Mouse (Mus musculus) liver, embryonic 11.5 days (tissue): Measurements from ENCODE around the gene Lrp8. TPM values are rescaled to one million over a fixed set of nuclear protein-coding genes. Genes with fewer than 3 reads are reported as not detected.
A peak's percentile ranks its signal among the peaks of the same experiment; 100 is the strongest.

Experiments
- ATAC-seq: fragments of 200-750 bp; cut with Nextera tagmentation; replicated peaks from 2 replicates; pipeline ENCODE4 v1.8.0; 2017; ENCODE audit warnings: moderate number of reproducible peaks, mild to moderate bottlenecking, moderate TSS enrichment, moderate library complexity; ENCODE audit not compliant: low FRiP score
- DNase-seq: peaks from one replicate; pipeline ENCODE4 v3.0.0-alpha.2; 2017; ENCODE audit warnings: low spot score
- H3K27ac ChIP-seq: fragments of 300-500 bp; sonication (generic); 2 replicates; pipeline ENCODE4 v1.5.1; 2014; ENCODE audit warnings: mild to moderate bottlenecking, low read depth, low read length, control low read depth
- H3K27me3 ChIP-seq: fragments of 300-500 bp; sonication (generic); replicated peaks from 2 replicates; pipeline ENCODE4 v1.6.1; 2014; ENCODE audit warnings: low read length, mixed read lengths; ENCODE audit not compliant: control insufficient read depth, insufficient read depth
- H3K36me3 ChIP-seq: fragments of 300-500 bp; sonication (generic); 2 replicates; pipeline ENCODE4 v1.6.1; 2014; ENCODE audit warnings: mild to moderate bottlenecking, low read length, moderate library complexity, mixed read lengths; ENCODE audit not compliant: control insufficient read depth, insufficient read depth
- H3K4me1 ChIP-seq: fragments of 300-500 bp; sonication (generic); replicated peaks from 2 replicates; pipeline ENCODE4 v1.6.1; 2014; ENCODE audit warnings: low read length, mixed read lengths; ENCODE audit not compliant: control insufficient read depth, insufficient read depth
- H3K4me2 ChIP-seq: fragments of 300-500 bp; sonication (generic); 2 replicates; pipeline ENCODE4 v1.6.1; 2014; ENCODE audit warnings: mild to moderate bottlenecking, control low read depth, moderate library complexity
- H3K4me3 ChIP-seq: fragments of 300-500 bp; sonication (generic); 2 replicates; pipeline ENCODE4 v1.5.1; 2014; ENCODE audit warnings: low read depth, low read length, control low read depth
- H3K9ac ChIP-seq: fragments of 300-500 bp; sonication (generic); 2 replicates; pipeline ENCODE4 v1.6.1; 2014; ENCODE audit warnings: low read depth, low read length, control low read depth
- H3K9me3 ChIP-seq: fragments of 300-500 bp; sonication (generic); 2 replicates; pipeline ENCODE4 v1.6.1; 2016; ENCODE audit warnings: low read length, inconsistent platforms, mixed read lengths; ENCODE audit not compliant: control insufficient read depth
- WGBS: fragments of 180-500 bp; shearing (Covaris S2); extraction: QIAGEN DNeasy Blood & Tissue Kit; methylation state at CpG from one replicate; pipeline ENCODE4 v1.1.7; 2014; 5-methylcytosine and 5-hydroxymethylcytosine counted together
- polyA plus RNA-seq: library from polyadenylated mRNA; unstranded; fragments of >200 nt; fragmentation: Nextera tagmentation; extraction: Ambion mirVana; gene quantifications from 2 replicates; pipeline ENCODE4 v1.2.1, GENCODE M21; 2014

Gene Lrp8
- polyA plus RNA-seq, 1 experiment from 2014 or later: 5.3 TPM

DNA sequence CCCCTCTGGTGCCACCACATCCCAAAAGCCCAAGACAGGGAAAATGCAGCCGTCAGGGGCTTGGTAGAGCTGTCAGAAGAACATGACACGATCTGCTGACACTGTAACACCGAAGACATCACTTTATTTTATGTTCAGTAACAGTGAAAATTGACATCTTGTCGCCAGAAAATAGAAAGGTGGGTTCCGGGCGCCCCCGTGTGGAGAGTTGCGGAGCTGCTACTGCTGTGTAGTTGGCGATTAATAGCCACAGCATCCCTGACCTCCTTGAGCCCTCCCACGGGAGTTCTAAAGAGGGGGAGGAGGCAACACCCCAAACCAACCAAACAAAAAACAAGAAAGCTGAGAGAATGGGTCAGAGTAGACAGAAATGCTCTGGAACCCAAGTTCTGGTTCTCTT lies 42.9 kb downstream of the Lrp8 start:
- ATAC-seq (no peak), DNase-seq (peak; percentile 84)
- Histone ChIP-seq H3K27ac (no peak overlapping the region), H3K27me3 (peaks cover 16% of the 10 kb centered on the region), H3K36me3 (no peaks in the 10 kb centered on the region), H3K9me3 (no peaks in the 10 kb centered on the region), H3K4me2 (no peak overlapping the region), H3K4me3 (no peak overlapping the region), H3K4me1 (no peaks in the 10 kb centered on the region), H3K9ac (no peak overlapping the region)
- 3% methylated on average over 10 of the region's 10 CpGs for WGBS

DNA sequence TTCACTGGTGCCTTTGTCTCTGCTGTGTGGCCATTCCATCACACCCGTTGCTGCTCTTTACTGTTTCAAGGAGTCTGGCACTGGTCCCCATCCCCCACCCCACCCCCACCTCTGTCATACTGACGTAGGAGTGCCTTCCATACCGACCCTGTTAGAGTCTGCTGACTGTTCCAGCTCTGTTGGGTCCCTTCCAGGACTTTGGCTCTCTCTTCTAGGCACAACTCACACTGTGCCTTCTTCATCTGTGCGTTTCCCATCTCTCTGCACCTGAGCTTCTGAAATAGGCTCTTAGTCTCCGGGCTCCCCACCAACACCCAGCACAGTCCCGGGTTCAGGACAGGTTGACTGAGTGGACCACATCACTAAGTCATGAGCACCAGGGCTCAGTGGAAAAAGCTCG lies 44.7 kb downstream of the Lrp8 start:
- Histone ChIP-seq H3K4me2 (no peak overlapping the region), H3K9me3 (no peaks in the 10 kb centered on the region), H3K36me3 (no peaks in the 10 kb centered on the region; the same call in 1 of the 2 replicates), H3K4me1 (no peaks in the 10 kb centered on the region), H3K27me3 (peaks cover 16% of the 10 kb centered on the region), H3K9ac (no peak overlapping the region), H3K4me3 (no peak overlapping the region), H3K27ac (no peak overlapping the region)
- ATAC-seq: no peak
- 67% methylated on average over 7 of the region's 7 CpGs for WGBS
- no peak for DNase-seq

DNA sequence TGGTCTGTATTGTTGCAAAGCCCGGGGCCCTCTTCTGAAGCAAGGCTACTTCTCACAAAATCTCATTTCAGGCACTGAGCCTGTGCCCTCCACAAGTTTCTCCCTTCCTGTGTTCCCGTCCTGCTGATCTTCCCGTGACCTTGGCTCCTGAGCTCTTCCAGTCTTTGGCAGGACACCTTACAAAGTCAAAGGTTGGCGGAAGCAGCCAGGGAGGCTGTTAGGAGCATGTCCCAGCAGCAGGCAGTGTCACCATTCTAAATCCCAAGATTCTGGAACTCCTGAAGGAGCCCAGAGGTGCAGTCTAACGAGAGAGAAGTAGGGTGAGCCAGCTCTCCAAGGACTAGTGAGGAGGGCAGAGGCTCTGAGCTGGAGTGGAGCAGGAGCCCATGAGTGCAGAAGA lies 46.5 kb downstream of the Lrp8 start:
- no peak overlapping the region for H3K4me2 ChIP-seq
- H3K36me3 ChIP-seq: no peaks in the 10 kb centered on the region; the same call in 1 of the 2 replicates
- H3K9ac ChIP-seq: no peak overlapping the region
- no peaks in the 10 kb centered on the region for H3K4me1 ChIP-seq
- ATAC-seq (no peak), DNase-seq (no peak)
- no peak overlapping the region for H3K4me3 ChIP-seq
- WGBS: 83% methylated on average over 5 of the region's 5 CpGs
- H3K27ac ChIP-seq: no peak overlapping the region
- H3K9me3 ChIP-seq: no peaks in the 10 kb centered on the region
- H3K27me3 ChIP-seq: peaks cover 16% of the 10 kb centered on the region

DNA sequence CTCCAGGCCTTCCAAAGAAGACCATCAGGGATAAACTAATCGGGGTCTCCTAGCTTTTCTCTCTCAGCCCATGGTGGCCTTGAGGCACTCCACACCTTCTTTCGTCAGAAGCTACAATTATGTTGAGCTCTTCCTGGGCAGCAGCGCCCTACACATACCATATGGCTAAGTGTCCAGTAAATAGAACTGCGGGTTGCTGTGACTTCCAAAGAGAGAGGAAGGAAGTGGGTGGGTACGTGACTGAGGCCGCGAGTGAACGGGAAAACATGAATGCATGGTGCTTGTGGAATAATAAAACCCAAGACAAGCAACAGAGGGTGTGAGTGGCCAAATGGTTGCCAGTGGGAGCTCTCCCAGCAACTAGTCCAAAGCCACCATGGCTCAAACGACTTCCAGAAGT lies 47.6 kb downstream of the Lrp8 start:
- Histone ChIP-seq H3K27me3 (peaks cover 16% of the 10 kb centered on the region), H3K27ac (no peak overlapping the region), H3K4me2 (no peak overlapping the region), H3K36me3 (no peaks in the 10 kb centered on the region; the same call in 1 of the 2 replicates), H3K9ac (no peak overlapping the region), H3K9me3 (no peaks in the 10 kb centered on the region), H3K4me3 (no peak overlapping the region), H3K4me1 (no peaks in the 10 kb centered on the region; the same call in 1 of the 2 replicates)
- WGBS: 70% methylated on average over 9 of the region's 9 CpGs
- ATAC-seq (no peak), DNase-seq (no peak)

DNA sequence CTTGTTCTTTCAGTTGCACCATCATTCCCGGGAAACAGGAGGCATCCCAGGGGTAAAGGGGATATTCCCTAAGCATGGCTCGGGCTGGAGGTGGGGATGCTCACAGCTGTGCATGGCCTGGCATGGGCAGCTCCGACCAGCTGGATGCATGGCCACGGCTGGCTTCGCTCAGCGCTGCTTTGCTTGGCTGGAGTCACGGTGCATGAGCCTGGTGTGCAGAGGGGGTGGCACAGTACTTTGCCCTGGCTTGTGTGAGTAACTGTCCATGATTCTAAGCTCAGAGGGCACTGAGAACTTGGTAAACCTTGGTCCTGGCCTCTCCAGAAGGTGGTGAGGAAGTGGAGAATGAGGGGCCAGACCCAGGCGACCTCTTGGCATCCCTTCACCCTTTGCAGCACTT lies 48.0 kb downstream of the Lrp8 start:
- peaks cover 16% of the 10 kb centered on the region for H3K27me3 ChIP-seq
- H3K27ac ChIP-seq: no peak overlapping the region
- DNase-seq (no peak), ATAC-seq (no peak)
- WGBS: 86% methylated on average over 8 of the region's 8 CpGs
- H3K4me3 ChIP-seq: no peak overlapping the region
- H3K36me3 ChIP-seq: no peaks in the 10 kb centered on the region; the same call in 1 of the 2 replicates
- H3K9ac ChIP-seq: no peak overlapping the region
- no peaks in the 10 kb centered on the region; the same call in 1 of the 2 replicates for H3K4me1 ChIP-seq
- H3K9me3 ChIP-seq: no peaks in the 10 kb centered on the region
- no peak overlapping the region for H3K4me2 ChIP-seq

DNA sequence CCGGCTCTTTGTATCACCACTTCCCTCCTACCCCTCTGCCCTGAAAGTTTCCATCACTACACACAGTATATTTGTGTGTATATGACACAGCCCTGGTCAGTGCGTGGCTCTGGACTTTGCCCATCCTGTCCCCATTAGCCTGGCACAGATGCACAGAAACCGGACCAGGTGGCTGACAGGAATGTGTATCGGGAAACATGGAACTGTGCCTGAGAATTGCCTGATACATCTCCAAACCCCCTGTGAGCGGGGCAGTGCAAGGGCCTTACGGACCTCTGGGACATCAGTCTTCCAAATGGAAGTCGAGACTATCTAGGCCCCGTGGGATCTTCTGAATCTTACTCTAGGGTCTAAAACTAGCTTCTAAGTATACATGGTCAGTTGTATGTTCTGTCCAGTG lies 51.3 kb downstream of the Lrp8 start:
- H3K4me1 ChIP-seq: no peaks in the 10 kb centered on the region; the same call in 1 of the 2 replicates
- H3K4me2 ChIP-seq: no peak overlapping the region

DNA sequence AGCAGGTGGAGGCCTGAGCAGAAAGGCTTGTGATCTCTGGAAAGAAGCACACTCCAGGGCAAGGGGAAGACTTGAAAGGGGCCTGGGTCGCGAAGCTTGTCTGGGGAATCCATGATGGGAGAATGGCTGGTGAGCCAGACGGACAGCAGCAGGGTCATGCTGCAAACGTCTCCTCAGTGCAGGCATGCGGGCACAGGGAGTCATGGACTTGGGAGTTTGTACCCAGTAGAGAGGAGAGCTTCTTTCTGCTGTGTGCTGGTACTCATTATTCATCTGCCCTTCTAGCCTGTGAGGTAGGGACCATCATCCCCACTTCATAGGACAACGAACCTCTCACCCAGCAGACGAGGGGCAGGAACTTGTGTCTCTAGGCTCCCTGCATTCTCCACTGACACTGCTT lies 51.8 kb downstream of the Lrp8 start:
- no peak overlapping the region for H3K4me2 ChIP-seq
- no peaks in the 10 kb centered on the region for H3K9me3 ChIP-seq
- H3K27me3 ChIP-seq: no peaks in the 10 kb centered on the region
- H3K9ac ChIP-seq: no peak overlapping the region
- 88% methylated on average over 7 of the region's 7 CpGs for WGBS
- no peak overlapping the region for H3K4me3 ChIP-seq
- no peak for DNase-seq
- ATAC-seq: no peak
- H3K27ac ChIP-seq: no peak overlapping the region
- no peaks in the 10 kb centered on the region; the same call in 1 of the 2 replicates for H3K4me1 ChIP-seq
- no peaks in the 10 kb centered on the region; the same call in 1 of the 2 replicates for H3K36me3 ChIP-seq

More for the DNA sequence above, 51.3 kb downstream of the Lrp8 start:
- DNase-seq (no peak), ATAC-seq (no peak)
- 88% methylated on average over 8 of the region's 8 CpGs for WGBS
- no peak overlapping the region for H3K4me3 ChIP-seq
- H3K36me3 ChIP-seq: no peaks in the 10 kb centered on the region; the same call in 1 of the 2 replicates
- H3K9ac ChIP-seq: no peak overlapping the region
- H3K27me3 ChIP-seq: no peaks in the 10 kb centered on the region
- no peaks in the 10 kb centered on the region for H3K9me3 ChIP-seq
- H3K27ac ChIP-seq: no peak overlapping the region

DNA sequence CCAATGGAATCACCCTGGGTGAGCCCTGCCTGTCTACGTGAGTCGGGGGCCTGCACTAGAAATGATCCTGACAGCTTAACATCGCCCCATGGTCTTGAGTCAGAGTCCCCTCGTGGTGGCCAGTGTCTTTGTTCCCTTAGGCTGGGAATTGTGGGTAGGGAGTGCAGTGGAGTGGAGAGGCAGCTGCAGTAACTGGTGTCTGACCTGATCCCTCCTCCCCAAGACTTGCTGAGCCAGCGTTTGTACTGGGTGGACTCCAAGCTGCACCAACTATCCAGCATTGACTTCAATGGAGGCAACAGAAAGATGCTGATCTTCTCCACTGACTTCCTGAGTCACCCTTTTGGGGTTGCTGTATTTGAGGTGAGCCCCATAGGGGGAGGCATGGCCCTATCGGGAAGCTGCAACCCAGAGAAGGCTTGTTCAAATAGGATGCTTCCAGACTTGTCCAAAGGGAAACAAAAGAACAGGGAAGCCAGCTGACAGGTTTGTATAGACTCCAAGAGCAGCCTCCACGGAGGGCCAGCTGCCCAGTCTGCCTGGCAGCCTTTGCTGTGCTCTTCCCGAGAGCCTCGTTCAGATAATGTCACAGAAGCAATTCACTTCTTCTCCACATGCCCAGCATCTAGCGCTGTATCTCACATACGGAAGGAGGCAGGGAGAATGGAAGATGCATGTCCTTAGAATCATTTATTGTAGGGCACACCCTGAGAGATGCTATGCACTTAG lies 55.1 kb downstream of the Lrp8 start:
- H3K4me1 ChIP-seq: no peaks in the 10 kb centered on the region; the same call in 1 of the 2 replicates
- H3K4me2 ChIP-seq: no peak overlapping the region
- no peak overlapping the region for H3K4me3 ChIP-seq
- ATAC-seq (no peak), DNase-seq (no peak)
- H3K9me3 ChIP-seq: no peaks in the 10 kb centered on the region
- no peak overlapping the region for H3K9ac ChIP-seq
- 73% methylated on average over 11 of the region's 11 CpGs for WGBS
- no peaks in the 10 kb centered on the region for H3K27me3 ChIP-seq
- no peaks in the 10 kb centered on the region for H3K36me3 ChIP-seq
- no peak overlapping the region for H3K27ac ChIP-seq

DNA sequence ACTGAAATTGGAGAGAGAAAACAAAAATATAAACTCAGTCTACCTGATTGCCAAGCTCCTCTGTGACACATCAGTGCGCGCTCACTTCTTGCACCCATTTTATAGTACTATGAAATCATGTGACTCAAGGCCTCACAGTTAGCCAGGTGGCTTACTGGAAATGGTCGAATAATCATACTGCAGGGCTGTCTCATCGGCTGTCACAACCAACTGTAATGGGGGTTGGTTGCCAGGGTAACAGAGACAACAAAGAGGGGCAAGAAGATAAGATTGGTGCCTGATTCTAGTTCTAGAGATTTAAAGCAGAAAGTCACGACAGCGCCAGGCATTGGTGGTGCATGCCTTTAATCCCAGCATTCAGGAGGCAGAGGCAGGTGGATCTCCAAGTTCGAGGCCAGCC lies 56.9 kb downstream of the Lrp8 start:
- H3K9me3 ChIP-seq: no peaks in the 10 kb centered on the region
- no peaks in the 10 kb centered on the region; the same call in 1 of the 2 replicates for H3K4me1 ChIP-seq
- WGBS: 83% methylated on average over 7 of the region's 7 CpGs
- H3K4me2 ChIP-seq: no peak overlapping the region
- no peak for DNase-seq
- no peaks in the 10 kb centered on the region for H3K36me3 ChIP-seq
- no peak for ATAC-seq
- no peak overlapping the region for H3K27ac ChIP-seq
- H3K9ac ChIP-seq: no peak overlapping the region
- no peak overlapping the region for H3K4me3 ChIP-seq
- H3K27me3 ChIP-seq: no peaks in the 10 kb centered on the region
